Mouse (Mus musculus) stomach, postnatal 0 days (tissue): ENCODE results near the gene Actl10.

Experiments used
- CTCF ChIP-seq: IDR thresholded peaks from 2 replicates; pipeline ENCODE4 v1.5.1; 2016; ENCODE audit warnings: antibody characterized with exemption, low read depth, mild to moderate bottlenecking, moderate library complexity
- EP300 ChIP-seq: optimal IDR thresholded peaks from 2 replicates; pipeline ENCODE3; 2016; ENCODE audit warnings: antibody characterized with exemption

- TF ChIP-seq CTCF: no peak
- TF ChIP-seq EP300: no peak
Observed at GRCm38 (mm10) chr2:154580586-154580985, 29.0 kb downstream of the Actl10 start.
